Mouse (Mus musculus): ENCODE data around the gene Nfatc2ip.

Nfatc2ip gene

DNA sequence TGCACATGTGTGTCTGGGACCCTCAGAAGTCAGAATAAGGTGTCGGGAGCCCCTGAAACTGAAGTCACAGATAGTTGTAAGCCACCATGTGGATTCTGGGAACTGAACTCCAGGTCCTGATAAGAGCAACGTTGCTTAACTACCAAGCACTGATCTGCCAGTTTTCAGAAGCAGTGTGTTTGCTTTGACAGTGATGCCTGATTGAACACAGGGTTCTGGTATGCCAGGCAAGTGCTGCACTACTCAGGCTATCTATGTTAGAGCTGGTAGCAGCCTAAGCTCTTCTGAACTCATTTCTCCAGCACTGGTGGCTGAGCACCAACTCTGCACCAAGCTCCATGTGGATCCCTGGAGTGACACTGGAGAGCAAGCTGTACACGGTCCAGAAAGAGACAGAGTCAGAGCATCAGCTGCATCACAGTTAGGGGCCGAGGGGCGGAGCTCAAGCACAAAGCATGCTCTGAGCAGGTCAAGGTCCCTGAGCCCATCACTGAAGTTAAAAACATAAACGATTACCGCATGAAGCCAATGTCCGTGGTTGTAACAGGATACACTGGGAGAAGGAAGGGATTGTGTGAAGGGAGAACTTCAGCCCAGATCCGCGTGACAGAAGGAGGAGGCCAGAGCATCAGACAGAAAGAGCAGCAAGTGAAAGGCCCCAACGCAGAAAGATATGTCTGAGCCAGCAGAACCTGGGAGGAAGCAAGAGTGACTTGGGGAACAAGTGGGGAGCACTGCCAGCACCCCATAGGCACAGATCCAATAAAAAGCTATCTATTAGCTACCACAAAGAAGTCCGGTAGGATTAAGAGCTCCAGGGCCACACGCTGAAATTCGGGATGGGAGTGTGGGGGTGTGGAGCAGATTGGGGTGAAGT is 41.6 kb downstream of the Nfatc2ip start:
- no peak for DNase-seq

DNA sequence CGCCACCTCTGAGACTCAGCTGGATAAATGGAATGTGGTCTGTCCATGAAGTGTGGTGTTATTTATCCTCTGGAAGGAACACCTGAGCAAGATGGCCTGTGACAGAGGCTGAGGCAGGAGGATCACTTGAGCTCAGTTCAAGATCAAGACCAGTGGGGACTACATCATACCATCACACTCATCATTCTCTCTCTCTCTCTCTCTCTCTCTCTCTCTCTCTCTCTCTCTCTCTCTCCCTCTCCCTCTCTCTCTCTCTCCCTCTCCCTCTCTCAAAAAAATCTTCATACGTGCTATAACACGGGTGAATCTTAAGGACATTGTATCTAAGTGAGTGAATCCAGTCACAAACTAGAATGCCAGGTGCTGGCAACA is 42.6 kb downstream of the Nfatc2ip start:
- DNase-seq, result no peak

DNA sequence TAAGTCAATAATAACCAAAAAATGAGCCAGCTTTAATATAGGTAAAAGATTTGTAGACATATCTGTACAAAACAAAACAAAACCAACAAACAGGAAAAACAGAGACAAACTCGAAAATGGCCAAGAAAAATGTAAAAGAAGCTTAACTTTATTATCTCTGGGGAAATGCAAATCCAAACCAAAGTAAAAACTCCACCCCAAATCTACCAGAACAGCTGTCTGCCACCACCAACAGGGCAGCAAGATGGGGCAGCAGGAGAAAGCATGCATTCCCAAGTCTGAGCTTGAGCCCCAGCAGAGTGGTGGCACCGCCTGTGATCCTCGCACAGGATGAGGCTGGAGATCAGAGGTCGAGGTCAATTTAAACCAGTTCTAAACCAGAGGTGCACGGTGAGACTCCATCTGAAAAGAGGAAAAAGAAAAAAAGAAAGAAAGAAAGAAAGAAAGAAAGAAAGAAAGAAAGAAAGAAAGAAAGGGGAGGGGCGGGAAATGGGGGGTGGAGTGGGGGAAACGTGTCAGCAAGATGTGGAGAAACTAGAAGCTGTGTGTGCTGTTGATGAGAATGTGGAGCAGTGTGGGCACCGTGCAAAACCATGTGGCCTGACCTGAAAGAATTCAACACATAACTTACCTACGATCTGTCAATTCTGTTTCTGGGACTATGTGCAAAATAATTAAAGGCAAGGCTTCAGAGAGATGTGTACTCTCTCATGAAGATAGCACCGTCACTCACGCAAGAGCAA is 43.1 kb downstream of the Nfatc2ip start:
- no peak for DNase-seq

DNA sequence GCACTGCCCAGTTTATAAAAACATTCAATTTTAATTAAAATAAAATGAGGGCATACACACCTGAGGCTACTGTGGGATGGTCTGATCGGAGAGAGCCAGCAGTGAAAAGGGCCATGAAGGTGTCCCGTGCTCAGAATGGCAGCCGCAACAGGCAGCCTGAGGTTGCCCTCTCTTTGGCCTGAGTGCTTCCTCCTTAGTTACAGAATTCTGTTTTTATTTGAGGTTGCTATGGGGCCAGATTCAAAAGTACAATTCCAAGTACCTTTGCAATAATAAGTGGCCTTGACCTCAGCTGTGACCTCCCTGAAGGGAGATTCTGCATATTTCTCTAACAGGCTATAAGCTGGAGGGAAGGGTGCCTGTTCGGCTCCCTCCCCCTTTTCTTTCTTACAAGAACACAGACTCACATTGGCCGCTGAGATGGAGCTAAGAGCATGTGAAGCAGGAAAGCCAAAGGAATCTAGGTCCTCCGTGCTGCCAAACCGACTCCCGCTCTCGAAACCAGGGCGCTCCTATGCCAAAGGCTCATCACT is 45.1 kb downstream of the Nfatc2ip start:
- no peak for DNase-seq

DNA sequence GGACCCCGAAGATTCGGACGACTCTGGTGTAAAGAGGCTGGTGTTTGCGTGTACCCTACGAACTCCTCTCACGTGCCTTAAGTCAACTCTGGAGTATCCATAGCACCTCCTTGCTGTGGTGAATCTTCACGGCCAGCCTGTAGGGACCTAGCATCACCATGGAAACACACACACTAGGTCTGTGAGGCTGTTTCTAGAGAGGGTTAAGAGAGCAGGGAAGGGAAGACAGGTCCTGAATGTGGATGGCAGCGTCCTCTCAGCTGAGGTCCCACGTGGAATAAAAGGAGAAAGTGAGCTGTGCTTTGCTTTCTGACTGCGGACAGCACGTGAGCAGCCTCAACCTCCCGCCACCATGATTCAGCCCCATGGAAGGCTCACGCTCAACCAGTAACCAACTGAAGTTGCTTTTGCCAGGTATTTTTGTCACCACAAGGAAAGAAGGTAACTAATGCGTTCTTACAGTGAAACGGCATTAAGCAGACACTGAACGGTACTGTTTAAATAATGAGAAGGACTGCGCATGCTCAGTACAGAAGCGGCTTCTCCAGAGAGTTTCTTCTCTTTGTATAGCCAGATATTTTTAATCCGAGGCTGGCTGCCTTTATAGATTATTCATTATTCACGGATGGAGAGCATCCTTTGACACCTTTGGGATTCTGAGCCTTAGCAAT is 45.7 kb downstream of the Nfatc2ip start:
- DNase-seq, result no peak

DNA sequence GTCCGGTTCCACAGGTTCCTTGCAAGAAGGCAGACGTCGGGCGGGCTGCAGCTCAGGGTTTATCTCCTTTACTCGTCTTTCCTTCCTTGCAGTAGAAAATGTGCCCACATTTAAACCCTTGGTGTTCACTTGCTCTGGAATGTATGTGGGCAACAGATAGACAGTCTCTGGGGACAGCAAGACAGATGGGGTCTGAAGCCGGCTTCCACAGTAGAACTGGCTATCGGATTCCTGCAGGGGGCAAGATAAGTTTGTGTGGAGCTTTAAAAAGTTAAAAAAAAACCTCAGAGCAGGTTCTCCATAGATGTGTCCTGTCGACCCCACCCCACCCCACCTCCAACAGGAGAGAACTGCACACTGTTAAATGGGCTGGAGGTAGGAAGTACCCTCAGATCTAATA is 48.2 kb downstream of the Nfatc2ip start:
- DNase-seq, result no peak

DNA sequence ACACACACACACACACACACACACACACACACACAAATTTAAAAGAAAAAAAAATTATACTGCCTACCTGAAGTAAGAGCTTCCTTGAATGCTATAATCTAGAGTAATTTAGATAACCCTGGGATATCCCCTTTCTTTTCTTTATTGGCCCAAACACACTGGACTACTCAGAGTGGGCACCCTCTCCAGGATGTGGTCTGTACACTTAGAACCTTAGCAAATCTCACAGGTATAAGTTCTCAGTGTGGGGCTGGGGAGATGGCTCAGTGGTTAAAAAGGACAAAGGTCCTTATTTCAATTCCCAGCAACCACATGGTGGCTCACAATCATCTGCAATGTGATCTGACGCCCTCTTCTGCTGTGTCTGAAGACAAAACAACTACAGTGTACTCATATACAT is 49.4 kb downstream of the Nfatc2ip start:
- DNase-seq, result no peak

DNA sequence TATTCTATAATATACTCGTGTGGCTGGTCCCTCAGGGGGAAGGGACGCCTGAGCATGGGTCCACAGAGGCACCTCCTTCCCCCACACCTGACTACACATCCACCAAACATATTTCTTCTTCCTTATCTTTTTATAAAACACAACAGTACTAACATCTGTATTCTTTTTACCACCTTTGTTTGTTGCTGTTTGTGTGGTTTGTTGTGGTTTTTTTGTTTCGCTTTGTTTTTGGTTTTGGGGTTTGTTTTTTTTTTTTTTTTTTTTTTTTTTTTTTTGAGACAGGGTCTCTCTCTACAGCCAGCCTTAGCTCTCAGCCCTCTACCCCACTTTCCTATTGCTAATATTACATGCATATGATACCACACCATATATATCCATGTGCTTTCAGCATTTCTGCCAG is 50.6 kb downstream of the Nfatc2ip start:
- DNase-seq, result no peak

DNA sequence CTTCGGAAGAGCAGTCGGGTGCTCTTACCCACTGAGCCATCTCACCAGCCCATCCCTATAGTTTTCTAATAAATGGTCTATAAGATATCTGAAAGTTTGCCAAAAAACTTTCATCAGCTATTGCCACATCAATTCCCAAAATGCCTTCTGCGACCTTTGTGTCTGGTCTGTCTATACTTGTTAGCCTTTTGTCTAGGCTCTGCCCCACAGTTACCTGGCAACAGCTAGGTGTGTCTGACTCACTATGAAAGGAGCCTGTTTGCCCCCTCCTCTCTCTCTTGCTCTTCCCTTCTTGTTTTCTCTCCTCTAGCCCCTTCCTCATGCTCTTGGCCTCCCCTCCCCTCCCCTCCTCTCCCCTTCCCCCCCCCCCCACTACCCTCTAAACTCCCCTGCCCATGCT is 51.0 kb downstream of the Nfatc2ip start:
- no peak for DNase-seq

DNA sequence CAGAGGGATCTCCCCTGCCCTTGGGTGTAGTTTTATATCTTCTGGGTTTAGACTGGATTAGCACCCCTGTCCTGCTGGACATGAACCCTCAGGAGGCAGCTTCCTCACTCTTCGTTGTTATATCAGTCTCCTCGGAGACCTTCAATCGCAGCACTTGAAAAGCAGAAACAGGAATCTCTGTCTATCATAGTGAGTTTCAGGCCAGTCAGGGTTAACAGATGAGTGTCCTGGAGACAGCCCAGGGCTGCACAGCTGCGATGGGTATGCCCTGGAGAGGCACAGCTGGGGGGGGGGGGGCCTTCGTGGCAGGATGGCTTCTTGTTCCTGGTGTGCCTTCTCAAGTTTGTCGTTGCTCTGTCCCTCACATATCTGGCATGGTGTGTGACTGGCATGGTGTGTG is 55.6 kb downstream of the Nfatc2ip start:
- no peak for DNase-seq

DNA sequence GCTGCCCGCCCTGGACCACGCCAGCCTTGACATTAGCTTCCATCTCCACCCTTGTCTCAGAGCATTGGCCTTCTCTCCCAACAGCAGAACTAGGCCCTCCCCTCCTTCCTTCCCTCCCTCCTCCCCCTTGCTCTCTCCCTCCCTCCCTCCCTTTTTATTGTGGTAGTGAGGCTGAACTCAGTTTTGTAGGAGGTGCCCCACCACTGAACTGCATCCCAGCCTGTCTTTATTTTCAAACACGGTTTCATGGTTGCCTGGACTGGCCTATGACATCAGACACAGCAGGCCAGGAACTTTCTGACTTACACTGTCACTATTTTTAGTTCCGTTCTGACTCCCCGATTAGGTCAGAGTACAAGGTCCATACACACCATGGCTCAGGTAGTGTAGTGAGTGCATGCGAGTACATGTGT is 56.3 kb downstream of the Nfatc2ip start:
- no peak for DNase-seq

DNA sequence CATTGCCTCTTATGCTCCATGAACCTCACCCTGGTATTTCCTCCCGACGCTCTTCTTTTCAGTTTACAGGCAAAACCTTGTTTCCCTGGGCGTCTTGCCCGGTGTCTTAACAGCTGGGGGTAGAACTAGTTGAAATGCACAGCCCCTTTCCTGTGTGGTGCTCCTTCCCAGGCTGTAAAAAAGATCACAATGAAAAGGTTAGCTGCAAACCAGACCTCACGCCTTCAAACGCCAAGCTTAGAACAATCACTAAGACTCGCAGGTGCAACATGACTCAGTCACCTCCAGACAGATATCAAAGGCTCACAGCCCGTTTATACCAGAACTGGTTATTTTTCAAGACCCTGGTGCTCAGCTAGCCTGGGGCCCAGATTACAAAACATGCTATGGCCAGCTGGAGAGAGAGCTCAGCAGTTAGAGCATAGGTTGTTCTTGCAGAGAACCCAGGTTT is 57.0 kb downstream of the Nfatc2ip start:
- DNase-seq, result no peak

DNA sequence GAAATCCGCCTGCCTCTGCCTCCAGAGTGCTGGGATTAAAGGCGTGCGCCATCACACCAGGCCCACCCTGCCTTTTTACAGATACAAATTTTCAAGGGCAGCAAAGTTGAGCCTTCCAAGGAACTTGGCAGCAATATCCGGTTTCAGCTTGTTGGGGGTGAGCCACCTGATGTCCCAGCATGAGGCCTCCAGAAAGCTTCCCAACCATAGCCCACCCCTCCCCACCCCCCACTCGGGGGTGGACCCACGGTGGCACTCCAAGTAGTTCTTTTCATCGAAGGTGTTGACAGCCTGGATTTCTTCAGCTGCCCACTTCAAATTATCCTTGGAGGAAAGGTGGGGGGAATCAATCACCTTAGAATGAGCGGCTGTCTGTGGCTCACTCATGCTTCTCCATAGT is 57.6 kb downstream of the Nfatc2ip start:
- DNase-seq, result no peak

DNA sequence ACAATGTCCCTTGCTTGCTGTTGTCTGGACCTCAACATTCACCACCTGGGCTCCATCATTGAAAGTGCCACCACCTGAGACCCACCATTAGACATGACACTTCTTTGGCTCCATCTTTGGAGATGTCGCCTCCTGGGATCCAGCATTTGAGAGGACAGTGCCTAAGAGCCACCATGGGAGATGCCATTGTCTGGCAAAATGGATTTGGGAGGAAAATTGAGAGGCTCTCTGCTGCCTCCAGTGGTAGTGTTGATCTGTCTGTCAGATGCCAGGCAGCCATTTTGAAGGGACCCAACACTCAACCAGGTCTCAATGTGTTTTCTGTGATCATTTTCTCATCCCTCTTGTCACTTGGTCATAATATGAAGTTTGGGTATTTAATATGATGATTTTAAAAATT is 61.0 kb downstream of the Nfatc2ip start:
- DNase-seq, result no peak

Data from cerebellum, adult 11 months (tissue).